Mouse (Mus musculus) B cell, adult 62 days (primary cell): ENCODE data around the gene Kbtbd4. TPM values are rescaled to one million over a fixed set of nuclear protein-coding genes. Genes with fewer than 3 reads are reported as not detected.

ENCODE experiments used
- total RNA-seq: library from RNA; stranded (reverse); gene quantifications from 4 replicates; pipeline ENCODE4 v1.2.4, GENCODE M21; 2023

The Kbtbd4 gene
- 25.4 to 29.5 TPM (median 27.6 TPM) in 4 replicates for total RNA-seq

DNA sequence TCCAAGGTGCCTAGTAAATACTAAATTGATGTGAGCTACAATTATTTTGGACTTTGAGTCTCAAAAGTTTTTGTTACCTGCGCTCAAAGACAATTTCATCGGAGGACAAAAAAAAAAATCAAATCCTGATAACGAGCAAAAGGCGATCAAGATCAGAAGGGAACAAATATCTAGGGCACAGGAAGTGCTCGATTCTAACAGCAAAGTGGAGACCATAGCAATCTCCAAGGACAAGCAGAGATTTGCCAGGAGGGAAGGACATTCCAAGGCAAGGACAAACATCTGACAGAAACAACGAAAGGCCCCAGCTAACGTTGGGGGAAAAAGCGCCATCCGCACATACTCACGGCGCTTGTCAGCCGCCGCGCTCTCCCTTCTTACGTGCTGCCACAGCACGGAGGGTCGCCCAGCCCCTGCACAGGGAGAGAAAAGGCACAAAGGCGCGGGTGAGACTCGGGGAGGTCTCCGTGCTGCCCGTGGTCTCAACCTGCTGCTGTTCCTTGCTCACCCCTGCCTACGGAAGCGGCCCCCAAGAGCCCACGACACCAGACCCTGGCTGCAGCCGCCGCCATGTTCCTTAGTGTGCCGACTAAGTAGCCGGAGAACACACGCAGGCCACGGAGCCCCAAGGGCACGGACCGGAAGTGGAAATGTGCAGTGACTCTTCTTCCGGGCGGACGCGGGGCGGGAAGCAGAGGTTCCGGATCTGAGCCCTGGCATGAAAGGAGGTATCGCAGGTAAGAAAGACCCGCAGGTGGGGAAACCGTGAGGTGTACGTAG lies at the start of gene Kbtbd4, which contains the start of gene Ndufs3:
Gene Kbtbd4, plus strand, starts transcription at position 665 of the 780 bp plus-strand sequence.
Gene Ndufs3, minus strand, starts transcription at position 752 of the 780 bp plus-strand sequence.

DNA sequence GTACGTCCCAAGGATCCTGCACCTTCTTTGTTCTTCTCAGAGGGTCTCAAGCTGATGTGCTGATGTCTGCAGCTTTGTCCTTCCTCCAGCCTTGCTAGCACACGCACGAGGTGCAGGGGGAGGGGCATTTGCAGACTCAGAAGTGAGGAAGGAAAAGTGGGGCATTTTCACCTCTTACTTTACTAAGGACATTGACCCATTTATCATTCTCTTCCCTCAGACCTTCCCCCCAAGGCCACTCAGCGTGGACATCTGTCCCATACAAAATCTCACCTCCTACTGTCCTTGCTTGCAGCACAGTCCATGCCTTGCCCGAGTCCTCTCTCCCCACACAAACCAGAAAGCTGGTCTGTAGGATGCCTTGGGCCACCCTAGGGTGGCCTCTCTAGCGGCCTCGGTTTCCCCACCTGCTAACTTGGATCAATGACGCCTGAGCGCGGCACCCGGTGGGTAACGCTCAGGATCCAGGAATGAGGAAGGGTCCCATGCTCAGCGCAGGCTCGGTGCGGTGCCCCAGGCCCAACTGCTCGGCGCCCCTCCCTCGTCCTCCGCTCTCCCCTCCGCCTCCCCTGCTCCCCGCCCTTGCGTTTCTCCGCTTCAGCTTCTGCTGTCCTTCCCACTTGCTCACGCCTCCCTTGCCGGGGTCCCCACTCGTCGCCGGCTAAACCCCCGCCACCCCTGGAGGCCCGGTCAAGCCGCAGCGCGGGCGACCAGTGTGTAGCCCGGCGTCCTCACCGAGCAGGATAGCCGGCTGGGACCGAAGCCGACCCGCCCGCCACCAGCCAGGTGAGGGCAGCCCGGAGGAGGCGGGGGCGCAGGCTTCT lies 19.1 kb upstream of the Kbtbd4 start, which contains the start of gene C1qtnf4:
Gene C1qtnf4, plus strand, starts transcription at position 643 of the 824 bp plus-strand sequence.

DNA sequence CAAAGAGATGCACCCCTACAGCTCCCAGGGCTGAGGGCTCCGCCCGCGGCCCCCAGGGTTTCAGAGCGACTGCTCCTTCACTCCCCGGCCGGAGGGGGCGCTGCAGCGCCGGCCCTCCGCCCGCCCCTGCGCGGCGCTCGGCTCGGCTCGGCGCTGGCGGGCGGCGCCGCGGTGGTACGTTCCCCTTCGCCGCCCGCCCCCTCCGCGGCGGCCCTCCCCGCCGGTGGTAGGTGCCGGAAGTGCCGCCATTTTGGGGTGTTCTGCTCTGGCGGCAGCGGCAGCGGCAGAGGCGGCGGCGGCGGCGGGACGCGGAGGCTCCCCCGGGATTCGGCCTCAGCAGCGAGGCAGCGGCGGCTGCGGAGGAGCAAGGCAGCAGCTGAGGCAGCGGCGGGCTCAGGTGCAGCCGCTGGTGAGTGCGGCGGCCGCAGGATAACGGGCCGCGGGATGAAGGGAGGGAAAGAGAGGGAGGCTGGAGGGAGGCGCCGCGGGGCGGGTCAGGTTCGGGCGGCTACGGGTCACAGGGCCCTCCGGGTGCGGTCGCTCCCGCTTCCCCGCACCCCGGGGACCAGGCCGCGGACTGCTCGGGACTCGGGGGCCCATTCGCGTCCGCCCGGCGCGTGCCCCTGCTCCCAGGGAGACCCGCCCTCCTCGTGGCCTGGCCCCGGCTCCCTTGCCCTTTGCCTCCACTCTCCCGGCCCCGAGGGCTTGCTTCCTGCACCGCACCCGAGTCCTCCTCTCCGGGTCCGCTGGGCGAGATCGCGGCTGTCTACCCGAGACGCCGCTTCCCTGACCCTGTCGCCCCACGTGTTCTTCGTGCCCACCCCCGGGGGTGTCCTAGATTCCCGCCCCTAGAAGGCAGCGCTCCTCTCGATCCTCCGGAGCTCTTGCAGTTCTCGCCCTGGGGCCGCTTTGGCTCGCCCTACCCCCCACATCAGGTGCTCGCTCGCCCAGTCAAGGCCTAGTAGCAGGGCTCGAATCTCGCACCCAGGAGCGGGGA lies 36.0 kb downstream of the Kbtbd4 start, which contains the start of gene Celf1:
Gene Celf1, plus strand, starts transcription at position 150 of the 997 bp plus-strand sequence.

Other genes starting within 250 kb of the Kbtbd4 start
- 83.4 to 118 TPM (median 93.8 TPM) in 4 replicates for gene Nup160, start 227.5 kb upstream of the Kbtbd4 start, total RNA-seq
- gene Fnbp4, start 159.4 kb upstream of the Kbtbd4 start, total RNA-seq: 252 to 299 TPM (median 270 TPM) in 4 replicates
- gene Agbl2, start 122.0 kb upstream of the Kbtbd4 start, total RNA-seq: not detected in 4 replicates
- gene Mtch2, start 57.6 kb upstream of the Kbtbd4 start, total RNA-seq: 93.4 to 106 TPM (median 101 TPM) in 4 replicates
- gene C1qtnf4, start 18.9 kb upstream of the Kbtbd4 start, total RNA-seq: 0.45 TPM in 1 of 4 replicates, not detected in the others
- 126 to 153 TPM (median 135 TPM) in 4 replicates for gene Ndufs3, start 87 bp downstream of the Kbtbd4 start, total RNA-seq
- 70.0 to 88.9 TPM (median 82.2 TPM) in 4 replicates for gene Celf1, start 35.6 kb downstream of the Kbtbd4 start, total RNA-seq
- 0.57 to 0.58 TPM in 2 of 4 replicates, not detected in the others for gene Rapsn, start 130.9 kb downstream of the Kbtbd4 start, total RNA-seq
- gene Psmc3, start 149.3 kb downstream of the Kbtbd4 start, total RNA-seq: 106 to 119 TPM (median 112 TPM) in 4 replicates
- 20.1 to 27.0 TPM (median 22.7 TPM) in 4 replicates for gene Slc39a13, start 165.7 kb downstream of the Kbtbd4 start, total RNA-seq
- 94.6 to 123 TPM (median 103 TPM) in 4 replicates for gene Spi1, start 177.7 kb downstream of the Kbtbd4 start, total RNA-seq
- 1.5 to 1.9 TPM (median 1.7 TPM) in 4 replicates for gene Mybpc3, start 213.4 kb downstream of the Kbtbd4 start, total RNA-seq